Mouse (Mus musculus): Measurements from ENCODE around the gene Wdr4.

Wdr4 gene

DNA sequence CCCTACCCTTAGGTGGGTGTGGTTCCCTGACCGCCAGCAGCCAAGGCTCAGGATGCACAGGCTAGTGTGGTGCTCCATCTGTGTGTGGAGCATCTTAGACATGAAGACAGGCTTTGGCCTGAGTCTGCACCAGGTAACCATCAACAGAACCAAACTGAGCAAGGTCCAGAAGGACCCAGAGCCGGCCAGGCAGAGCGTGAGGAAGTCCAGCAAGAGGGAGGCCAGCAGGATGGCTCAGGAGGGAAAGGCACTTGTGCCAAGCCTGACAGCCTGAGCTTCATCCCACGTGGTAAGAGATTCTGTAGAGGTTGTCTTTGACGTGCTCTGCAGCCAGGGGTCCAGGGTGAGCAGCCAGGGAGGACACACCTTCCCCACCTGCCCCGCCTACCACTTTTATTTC lies 22.1 kb downstream of the Wdr4 start:
- DNase-seq (ENCODE audit: low spot score): no peak

GRCm38 (mm10) chr17:31494989-31495388 lies 24.8 kb downstream of the Wdr4 start:
- no peak for DNase-seq (ENCODE audit: low spot score)

DNA sequence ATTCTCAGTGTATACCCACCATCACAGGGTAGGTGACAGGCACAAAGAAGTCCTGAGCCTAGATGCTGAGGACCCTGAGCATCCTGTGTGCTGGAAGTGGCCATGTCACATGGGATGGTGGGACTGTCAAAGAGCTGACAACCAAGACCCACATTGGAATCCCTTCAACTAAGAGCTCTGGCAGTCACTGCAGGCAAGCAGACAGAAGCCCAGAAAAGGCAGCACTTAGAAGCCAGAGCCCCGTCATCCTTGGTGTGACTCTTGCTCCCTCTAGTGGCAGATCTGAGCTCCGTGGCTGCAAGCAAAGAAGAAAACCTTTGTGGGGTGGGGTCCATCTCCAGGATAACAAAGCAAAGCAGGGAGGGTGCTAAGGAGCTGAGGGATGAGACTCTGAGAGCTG lies 27.4 kb downstream of the Wdr4 start:
- peak; percentile 67 for DNase-seq (ENCODE audit: low spot score)

- DNase-seq (ENCODE audit: low spot score): no peak
Observed at GRCm38 (mm10) chr17:31491355-31491754, 28.4 kb downstream of the Wdr4 start.

GRCm38 (mm10) chr17:31487433-31488060 lies 32.2 kb downstream of the Wdr4 start:
- DNase-seq (ENCODE audit: low spot score): no peak

DNA sequence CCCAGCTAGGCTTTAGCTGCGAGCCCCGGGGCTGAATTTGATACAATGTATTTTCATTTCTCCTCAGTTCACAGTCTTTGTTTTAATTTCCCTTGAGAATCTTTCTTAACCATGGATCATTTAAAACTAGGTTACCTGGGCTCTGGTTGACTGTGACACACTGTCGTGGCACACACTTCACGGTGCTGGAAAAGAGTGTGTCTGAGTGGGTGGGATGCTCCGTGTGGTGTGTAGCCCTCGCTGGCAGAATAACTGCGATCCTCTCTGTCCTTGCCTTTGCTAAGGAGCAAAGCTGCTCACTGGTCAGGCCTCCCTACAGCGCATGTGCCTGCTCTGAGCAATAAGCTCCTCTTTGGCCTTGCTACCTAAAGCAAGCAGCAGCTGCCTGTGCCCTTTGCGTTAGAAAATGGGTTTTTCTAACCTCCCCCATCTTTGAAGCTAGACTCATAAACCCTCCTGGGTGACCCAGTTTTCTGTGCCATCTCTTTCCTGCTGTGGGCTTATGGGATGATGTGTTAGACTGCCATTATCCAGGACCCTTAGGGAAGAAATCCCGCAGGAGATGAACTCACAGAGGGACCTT lies 33.1 kb downstream of the Wdr4 start:
- no peak for DNase-seq (ENCODE audit: low spot score)

GRCm38 (mm10) chr17:31479108-31479844 lies 40.5 kb downstream of the Wdr4 start:
- no peak for DNase-seq (ENCODE audit: low spot score)

DNA sequence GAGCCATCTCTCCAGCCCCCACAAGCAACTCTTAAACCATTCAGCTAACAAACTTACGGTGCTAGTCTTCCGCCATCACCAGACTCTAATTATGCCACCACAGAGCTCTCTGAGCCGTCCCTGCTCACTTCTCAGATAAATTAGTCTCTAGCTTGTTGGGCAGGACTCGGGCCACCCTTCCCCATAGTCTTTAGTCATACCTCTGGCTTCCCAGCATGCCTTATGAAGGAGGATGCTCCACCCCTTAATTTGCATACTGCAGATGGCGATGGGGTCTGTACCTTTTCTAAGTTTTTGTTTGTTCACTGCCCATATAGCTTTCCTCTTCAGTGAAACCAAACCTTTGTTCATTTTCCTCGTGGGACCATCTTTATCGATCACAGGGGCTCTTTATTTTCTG lies 41.2 kb downstream of the Wdr4 start:
- no peak for DNase-seq (ENCODE audit: low spot score)

GRCm38 (mm10) chr17:31474388-31474787 lies 45.4 kb downstream of the Wdr4 start:
- no peak for DNase-seq (ENCODE audit: low spot score)

DNA sequence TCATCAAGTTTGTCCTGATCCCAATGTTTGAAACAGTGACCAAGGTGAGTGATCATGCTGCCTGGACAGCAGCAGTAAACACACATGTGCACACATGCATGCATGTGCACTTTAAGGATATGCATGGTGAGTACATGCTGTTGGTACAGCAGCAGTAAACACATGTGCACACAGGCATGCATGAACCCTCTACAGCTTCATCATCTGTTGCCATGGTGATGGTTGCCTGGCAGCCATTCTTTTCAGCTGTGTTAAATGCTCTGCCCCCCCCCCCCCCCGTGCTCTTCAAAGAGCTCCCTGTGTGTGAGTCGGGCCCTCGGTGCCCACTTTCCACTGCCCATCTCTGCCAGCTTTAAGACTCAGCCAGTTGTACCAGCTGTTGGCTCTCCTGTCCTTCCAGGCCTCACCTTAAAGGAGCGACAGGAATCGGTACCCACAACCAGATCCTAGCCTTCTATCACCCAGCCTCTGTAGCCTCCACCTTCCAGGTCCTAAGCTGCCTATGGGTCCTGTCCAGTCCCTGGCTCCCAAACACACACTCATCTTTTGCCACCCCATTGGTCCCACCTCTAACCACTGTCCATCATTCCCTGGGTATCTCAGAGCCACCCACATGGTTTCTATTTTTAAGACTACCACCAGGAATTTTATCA lies 48.9 kb downstream of the Wdr4 start:
- no peak for DNase-seq (ENCODE audit: low spot score)

GRCm38 (mm10) chr17:31468496-31468895 lies 51.3 kb downstream of the Wdr4 start:
- DNase-seq (ENCODE audit: low spot score): no peak

GRCm38 (mm10) chr17:31466854-31467253 lies 52.9 kb downstream of the Wdr4 start:
- DNase-seq (ENCODE audit: low spot score): no peak

GRCm38 (mm10) chr17:31462506-31462905 lies 57.3 kb downstream of the Wdr4 start:
- DNase-seq (ENCODE audit: low spot score): no peak

DNA sequence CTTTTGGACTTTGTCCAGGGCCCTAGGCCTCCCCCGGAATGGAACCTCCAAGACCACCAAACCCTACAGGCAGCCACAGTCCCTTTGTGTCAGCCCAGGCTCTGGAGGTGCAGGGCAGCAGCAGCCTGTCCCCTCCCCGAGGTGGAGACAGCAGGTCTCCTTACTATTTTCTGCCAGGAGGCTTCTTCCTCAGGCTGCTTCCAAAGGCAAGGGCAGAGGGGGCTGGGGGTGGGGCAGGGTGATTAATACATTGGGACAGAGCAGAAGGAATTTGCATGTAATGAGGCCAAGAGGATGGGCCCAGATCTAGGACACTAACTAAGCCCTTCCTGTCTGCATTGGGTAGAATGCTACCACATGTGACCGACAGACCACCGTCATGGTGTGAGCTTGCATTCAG lies 59.4 kb downstream of the Wdr4 start:
- no peak for DNase-seq (ENCODE audit: low spot score)

DNA sequence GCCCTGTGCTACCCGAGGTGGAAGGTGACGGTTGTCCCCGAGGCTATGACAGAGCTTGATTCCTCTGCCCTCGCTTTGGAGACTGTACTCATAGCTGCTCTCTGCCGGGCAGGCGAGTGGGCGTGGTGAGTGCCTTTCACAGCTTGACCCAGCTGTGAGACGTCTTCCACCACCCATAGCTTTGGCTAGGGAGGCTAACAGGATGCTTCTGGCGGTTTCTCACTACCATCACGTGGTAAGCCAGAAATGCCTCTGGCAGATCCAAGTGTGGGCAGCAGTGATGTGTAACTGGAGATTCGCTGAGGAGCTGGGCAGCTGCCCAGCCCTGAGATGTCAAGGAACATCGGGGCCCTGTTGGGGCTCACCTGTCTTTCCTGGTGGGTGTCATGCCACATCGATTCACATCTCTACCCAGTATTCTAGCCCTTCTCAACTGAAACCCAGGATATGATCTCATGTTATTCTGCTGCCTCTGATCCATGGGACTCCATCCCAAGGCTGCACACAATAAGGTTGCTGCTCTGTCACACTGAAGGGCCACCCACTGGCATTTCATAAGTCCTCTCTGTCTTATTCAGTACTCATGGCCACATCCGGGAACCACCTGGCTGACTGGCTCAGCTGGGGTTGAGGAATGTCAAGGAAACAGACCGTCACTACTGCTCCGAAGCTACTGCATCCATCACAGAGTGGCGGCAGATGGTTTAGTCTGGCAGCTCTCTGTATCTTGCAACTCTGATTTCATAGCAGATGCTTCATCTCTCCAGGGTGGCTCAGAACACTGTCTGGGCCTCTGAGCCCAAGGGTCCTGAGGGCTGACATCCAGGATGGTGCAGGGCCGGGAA lies 62.8 kb downstream of the Wdr4 start:
- peak; percentile 45 for DNase-seq (ENCODE audit: low spot score)

DNA sequence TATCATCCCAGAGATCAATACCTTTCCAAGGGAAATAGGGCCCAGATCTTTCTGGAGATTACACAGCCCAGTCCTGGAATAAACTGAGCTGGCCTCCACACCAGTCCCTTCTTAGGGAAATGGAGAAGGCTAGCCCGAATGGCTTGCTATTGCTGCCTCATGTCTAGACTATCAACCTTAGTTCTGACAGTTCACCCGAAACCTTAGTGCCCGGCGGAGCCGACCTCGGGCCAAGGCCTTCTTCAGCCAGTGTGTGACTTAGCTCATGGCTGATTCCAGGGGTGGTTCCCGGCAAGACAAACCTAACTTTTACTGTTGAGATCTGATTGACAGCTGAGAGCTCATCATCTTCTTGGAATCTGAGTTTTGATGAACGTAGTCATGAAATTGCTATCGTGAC lies 65.7 kb downstream of the Wdr4 start:
- no peak for DNase-seq (ENCODE audit: low spot score)

DNA sequence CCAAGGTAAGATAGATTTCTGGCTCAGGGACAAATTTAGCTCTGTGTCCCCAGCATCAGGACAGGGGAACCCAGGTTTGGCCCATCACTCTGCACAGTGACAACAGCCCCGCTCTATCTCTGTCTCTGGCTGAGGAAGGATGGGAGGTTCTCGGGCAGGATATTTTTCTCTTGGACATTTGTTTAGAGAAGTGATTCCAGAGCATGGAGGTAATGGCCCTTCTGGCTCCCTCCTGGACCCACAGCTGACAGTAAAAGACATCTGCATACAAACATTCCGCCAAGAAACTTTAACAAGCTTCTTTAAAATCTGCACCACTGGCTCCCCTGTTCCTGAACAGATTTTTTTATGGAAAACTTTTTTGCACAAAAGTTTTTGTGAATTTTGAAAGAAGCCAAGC lies 66.3 kb downstream of the Wdr4 start:
- DNase-seq (ENCODE audit: low spot score): no peak

- DNase-seq (ENCODE audit: low spot score): no peak
Observed at GRCm38 (mm10) chr17:31452816-31453215, 67.0 kb downstream of the Wdr4 start.

DNA sequence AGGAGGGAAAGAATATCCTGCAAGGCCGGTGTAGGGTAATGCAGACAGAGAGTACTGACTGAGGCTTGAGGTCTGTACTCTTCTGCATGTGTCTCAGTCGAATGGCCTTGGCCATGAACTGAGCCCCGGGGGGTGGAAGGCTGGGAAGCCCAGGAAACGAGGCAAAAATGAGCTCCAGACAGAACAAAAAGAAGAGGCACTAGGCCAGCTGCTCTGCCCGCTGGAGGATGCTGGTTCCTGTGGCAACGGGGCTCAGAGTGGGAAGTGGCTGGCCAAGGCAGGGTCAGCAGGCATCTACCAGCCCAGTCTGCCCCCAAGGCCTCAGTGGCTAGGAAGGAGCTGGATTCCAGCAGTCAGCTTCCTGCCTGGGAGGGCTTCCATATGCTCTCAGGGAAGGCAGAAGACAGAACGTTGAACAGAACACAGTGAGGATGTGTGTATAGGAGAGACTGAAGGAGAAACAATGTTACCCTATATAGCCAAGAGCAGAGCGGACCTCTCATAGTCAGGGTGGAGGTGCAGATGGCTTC lies 68.5 kb downstream of the Wdr4 start:
- peak; percentile 22 for DNase-seq (ENCODE audit: low spot score)

- DNase-seq (ENCODE audit: low spot score): no peak
Observed at GRCm38 (mm10) chr17:31450206-31450605, 69.6 kb downstream of the Wdr4 start.

- no peak for DNase-seq (ENCODE audit: low spot score)
Observed at GRCm38 (mm10) chr17:31448519-31448918, 71.3 kb downstream of the Wdr4 start.

- DNase-seq (ENCODE audit: low spot score): no peak
Observed at GRCm38 (mm10) chr17:31447766-31448165, 72.0 kb downstream of the Wdr4 start.
